Mouse (Mus musculus) adrenal gland, adult 10 weeks (tissue): Measurements from ENCODE around the gene Khdc4. TPM values are rescaled to one million over a fixed set of nuclear protein-coding genes. Genes with fewer than 3 reads are reported as not detected.

Source experiments
- polyA plus RNA-seq: library from polyadenylated mRNA; stranded (reverse); fragments of 350-450 nt; fragmentation: Illumina TruSeq; extraction: RNeasy Lipid Tissue Mini Kit (QIAGEN cat#74804); gene quantifications from one replicate; pipeline ENCODE4 v1.2.3, GENCODE M21; 2014; ENCODE audit warnings: low read depth, low replicate concordance

Gene Khdc4
- 63.7 TPM for polyA plus RNA-seq

DNA sequence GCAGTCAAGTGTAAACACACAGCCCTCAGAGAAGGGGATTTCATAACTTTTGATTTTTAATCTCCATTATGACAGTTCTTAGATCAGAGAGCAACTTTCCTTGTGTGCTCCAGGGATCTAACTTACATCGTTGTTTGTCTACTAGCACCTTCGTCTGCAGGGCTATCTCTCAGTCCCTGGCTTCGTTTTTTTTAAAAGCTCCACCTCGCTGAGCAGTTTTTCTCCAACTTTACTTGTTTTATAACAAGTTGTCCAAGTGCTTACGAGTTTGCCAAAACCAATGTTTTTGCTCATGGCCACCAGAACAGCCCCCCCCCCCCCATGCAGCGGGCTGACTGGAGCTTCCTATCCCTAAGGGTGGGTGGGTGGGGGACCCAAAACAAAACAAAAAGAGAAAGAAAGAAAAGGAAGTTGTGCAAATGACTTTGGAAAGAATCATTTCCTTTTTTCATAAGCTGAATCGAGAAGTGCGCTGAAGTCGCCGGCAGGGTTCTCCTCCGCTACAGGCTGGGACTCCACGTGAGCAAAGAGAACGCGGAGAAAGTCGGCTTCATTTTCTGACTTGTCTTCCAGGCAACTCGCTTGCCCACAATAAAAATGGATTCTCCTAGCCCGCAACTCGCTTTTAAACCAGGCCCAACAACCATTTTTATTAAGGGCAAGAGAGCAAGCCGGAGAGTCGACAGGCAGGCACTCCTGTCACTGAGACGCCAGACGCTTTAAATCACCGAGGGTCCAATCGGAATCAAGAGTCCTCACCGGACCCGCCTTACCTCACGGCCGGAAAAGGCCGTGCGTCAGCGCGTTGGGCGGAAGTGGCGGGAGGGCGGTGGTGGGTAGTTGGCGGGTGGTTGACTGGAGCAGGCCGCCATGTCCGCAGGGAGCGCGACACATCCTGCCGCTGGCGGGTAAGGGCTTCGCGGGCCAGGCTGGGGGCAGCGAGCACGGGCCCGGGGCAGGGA, at the start of gene Khdc4:
TSS of gene Khdc4 (plus strand) at position 824 of the 962 bp plus-strand sequence.

GRCm38 (mm10) chr3:88652846-88653515, 32.6 kb upstream of the Khdc4 start, which contains the start of gene Rxfp4:
Rxfp4 (minus strand) TSS chr3:88653142.

GRCm38 (mm10) chr3:88716399-88717197, 31.0 kb downstream of the Khdc4 start, which contains the start of gene Rit1:
Rit1 (plus strand) TSS chr3:88716838.

Other genes starting within 250 kb of the Khdc4 start
- 2.4 TPM for gene Sema4a, start 224.6 kb upstream of the Khdc4 start, polyA plus RNA-seq
- 4.2 TPM for gene Lmna, start 175.8 kb upstream of the Khdc4 start, polyA plus RNA-seq
- 2.4 TPM for gene Mex3a, start 153.4 kb upstream of the Khdc4 start, polyA plus RNA-seq
- not detected for gene Rab25, start 137.5 kb upstream of the Khdc4 start, polyA plus RNA-seq
- gene Lamtor2, start 132.7 kb upstream of the Khdc4 start, polyA plus RNA-seq: 5.0 TPM
- gene Ubqln4, start 132.0 kb upstream of the Khdc4 start, polyA plus RNA-seq: 22.3 TPM
- gene Ssr2, start 109.9 kb upstream of the Khdc4 start, polyA plus RNA-seq: 33.1 TPM
- 5.5 TPM for gene Arhgef2, start 79.8 kb upstream of the Khdc4 start, polyA plus RNA-seq
- gene Rxfp4, start 32.7 kb upstream of the Khdc4 start, polyA plus RNA-seq: not detected
- 15.3 TPM for gene Rit1, start 31.0 kb downstream of the Khdc4 start, polyA plus RNA-seq
- gene Syt11, start 89.4 kb downstream of the Khdc4 start, polyA plus RNA-seq: 15.7 TPM
- 10.1 TPM for gene Gon4l, start 149.4 kb downstream of the Khdc4 start, polyA plus RNA-seq
- gene Msto1, start 228.2 kb downstream of the Khdc4 start, polyA plus RNA-seq: 1.9 TPM